Mouse (Mus musculus) midbrain, postnatal 0 days (tissue): Measurements from ENCODE around the gene Plbd2. TPM values are rescaled to one million over a fixed set of nuclear protein-coding genes. Genes with fewer than 3 reads are reported as not detected.
A peak's percentile ranks its signal among the peaks of the same experiment; 100 is the strongest.

Experiments
- ATAC-seq: fragments of 200-750 bp; cut with Nextera tagmentation; 2 replicates; pipeline ENCODE4 v1.8.0; 2017; ENCODE audit warnings: moderate number of reproducible peaks, mild to moderate bottlenecking, moderate TSS enrichment, moderate library complexity; ENCODE audit not compliant: low FRiP score
- DNase-seq: peaks from one replicate; pipeline ENCODE4 v3.0.0-alpha.2; 2015; ENCODE audit warnings: low spot score
- H3K27ac ChIP-seq: fragments of 300-500 bp; sonication (generic); 2 replicates; pipeline ENCODE4 v1.5.1; 2014; ENCODE audit warnings: low read depth, mild to moderate bottlenecking, low read length, mixed read lengths
- H3K27me3 ChIP-seq: fragments of 300-500 bp; sonication (generic); 2 replicates; pipeline ENCODE4 v1.6.1; 2014; ENCODE audit warnings: low read length, control low read depth, mixed read lengths; ENCODE audit not compliant: insufficient read depth
- H3K36me3 ChIP-seq: fragments of 300-500 bp; sonication (generic); 2 replicates; pipeline ENCODE4 v1.6.1; 2014; ENCODE audit warnings: low read length, control low read depth, mixed read lengths; ENCODE audit not compliant: insufficient read depth
- H3K4me1 ChIP-seq: fragments of 300-500 bp; sonication (generic); 2 replicates; pipeline ENCODE4 v1.6.1; 2014; ENCODE audit warnings: mild to moderate bottlenecking, control low read depth, antibody characterized with exemption, low read length, mixed read lengths; ENCODE audit not compliant: insufficient read depth
- H3K4me2 ChIP-seq: fragments of 300-500 bp; sonication (generic); 2 replicates; pipeline ENCODE4 v1.6.1; 2014; ENCODE audit warnings: low read depth, mild to moderate bottlenecking, low read length, mixed read lengths; ENCODE audit not compliant: poor library complexity, severe bottlenecking
- H3K4me3 ChIP-seq: fragments of 300-500 bp; sonication (generic); 2 replicates; pipeline ENCODE4 v1.5.1; 2014; ENCODE audit warnings: low read depth, mild to moderate bottlenecking, low read length, moderate library complexity
- H3K9ac ChIP-seq: fragments of 300-500 bp; sonication (generic); replicated peaks from 2 replicates; pipeline ENCODE4 v1.6.1; 2014; ENCODE audit warnings: mild to moderate bottlenecking, low read length, moderate library complexity, mixed read lengths; ENCODE audit not compliant: poor library complexity, severe bottlenecking
- H3K9me3 ChIP-seq: fragments of 300-500 bp; sonication (generic); 2 replicates; pipeline ENCODE4 v1.6.1; 2016; ENCODE audit warnings: low read length, control low read depth
- CTCF ChIP-seq: IDR thresholded peaks from 2 replicates; pipeline ENCODE4 v1.5.1; 2016; ENCODE audit warnings: antibody characterized with exemption, mild to moderate bottlenecking
- WGBS: fragments of 180-500 bp; shearing (Covaris S2); extraction: QIAGEN DNeasy Blood & Tissue Kit; methylation state at CpG from one replicate; pipeline ENCODE4 v1.1.7; 2014; 5-methylcytosine and 5-hydroxymethylcytosine counted together
- polyA plus RNA-seq: library from polyadenylated mRNA; unstranded; fragments of >200 nt; fragmentation: Nextera tagmentation; extraction: Ambion mirVana; gene quantifications from 2 replicates; pipeline ENCODE4 v1.2.1, GENCODE M21; 2015
- total RNA-seq: library from RNA; depleted of rRNA; stranded (reverse); fragments of >200 nt; gene quantifications from 2 replicates; pipeline ENCODE4 v1.2.3, GENCODE M21; 2014

The Plbd2 gene
- total and polyA plus RNA-seq, 2 experiments from 2014 or later = 26.7 to 49.9 TPM

GRCm38 (mm10) chr5:120524736-120525135 is 21.3 kb upstream of the Plbd2 start:
- no peak overlapping the region for H3K4me2 ChIP-seq
- H3K4me1 ChIP-seq = no peaks in the 10 kb centered on the region
- no peak overlapping the region for H3K4me3 ChIP-seq
- ATAC-seq (no peak), DNase-seq (no peak)
- H3K27ac ChIP-seq = no peak overlapping the region
- TF ChIP-seq CTCF = no peak
- H3K9ac ChIP-seq = no peak overlapping the region
- H3K36me3 ChIP-seq = no peaks in the 10 kb centered on the region
- WGBS = 91% methylated on average over 2 of the region's 2 CpGs
- H3K27me3 ChIP-seq = no peaks in the 10 kb centered on the region
- H3K9me3 ChIP-seq = no peaks in the 10 kb centered on the region

- Histone ChIP-seq H3K27me3 (no peaks in the 10 kb centered on the region), H3K4me1 (no peaks in the 10 kb centered on the region), H3K9ac (no peak overlapping the region), H3K27ac (no peak overlapping the region), H3K4me2 (no peak overlapping the region), H3K36me3 (no peaks in the 10 kb centered on the region), H3K9me3 (no peaks in the 10 kb centered on the region), H3K4me3 (no peak overlapping the region)
- TF ChIP-seq CTCF = peak; percentile 52
- ATAC-seq = no peak
- no peak for DNase-seq
- 86% methylated on average over 3 of the region's 3 CpGs for WGBS
These were observed 19.2 kb upstream of the Plbd2 start for GRCm38 (mm10) chr5:120522649-120523048.

GRCm38 (mm10) chr5:120517552-120517951 is 14.1 kb upstream of the Plbd2 start:
- ATAC-seq = no peak

GRCm38 (mm10) chr5:120516221-120516984 is 13.0 kb upstream of the Plbd2 start:
- WGBS = 64% methylated on average over 15 of the region's 15 CpGs
- Histone ChIP-seq H3K36me3 (no peaks in the 10 kb centered on the region), H3K27me3 (peaks cover 5% of the 10 kb centered on the region; the same call in 1 of the 2 replicates), H3K4me1 (no peaks in the 10 kb centered on the region), H3K4me3 (no peak overlapping the region), H3K9ac (no peak overlapping the region), H3K4me2 (no peak overlapping the region), H3K27ac (no peak overlapping the region), H3K9me3 (no peaks in the 10 kb centered on the region)
- DNase-seq (no peak), ATAC-seq (no peak)
- no peak for TF ChIP-seq CTCF

More at GRCm38 (mm10) chr5:120517552-120517951, 14.1 kb upstream of the Plbd2 start:
- no peaks in the 10 kb centered on the region for H3K27me3 ChIP-seq
- DNase-seq = no peak
- no peaks in the 10 kb centered on the region for H3K9me3 ChIP-seq
- H3K9ac ChIP-seq = no peak overlapping the region
- H3K4me1 ChIP-seq = no peaks in the 10 kb centered on the region
- no peak for TF ChIP-seq CTCF
- 52% methylated on average over 9 of the region's 9 CpGs for WGBS
- H3K36me3 ChIP-seq = no peaks in the 10 kb centered on the region
- no peak overlapping the region for H3K27ac ChIP-seq
- H3K4me3 ChIP-seq = no peak overlapping the region
- no peak overlapping the region for H3K4me2 ChIP-seq

GRCm38 (mm10) chr5:120515451-120515850 is 12.0 kb upstream of the Plbd2 start:
- no peak for DNase-seq
- Histone ChIP-seq H3K4me3 (no peak overlapping the region), H3K36me3 (no peaks in the 10 kb centered on the region), H3K9me3 (no peaks in the 10 kb centered on the region), H3K9ac (no peak overlapping the region), H3K4me2 (no peak overlapping the region), H3K27ac (no peak overlapping the region), H3K27me3 (peaks cover 5% of the 10 kb centered on the region; the same call in 1 of the 2 replicates), H3K4me1 (no peaks in the 10 kb centered on the region)
- WGBS = 71% methylated on average over 7 of the region's 7 CpGs
- peak; percentile 22; the same call in 1 of the 2 replicates for TF ChIP-seq CTCF
- no peak for ATAC-seq

GRCm38 (mm10) chr5:120514754-120515153 is 11.3 kb upstream of the Plbd2 start:
- no peak overlapping the region for H3K4me2 ChIP-seq
- peak; percentile 53 for DNase-seq
- H3K27me3 ChIP-seq = peaks cover 5% of the 10 kb centered on the region; the same call in 1 of the 2 replicates
- 33% methylated on average over 4 of the region's 4 CpGs for WGBS
- no peak for TF ChIP-seq CTCF
- H3K36me3 ChIP-seq = no peaks in the 10 kb centered on the region
- H3K4me3 ChIP-seq = no peak overlapping the region
- H3K4me1 ChIP-seq = no peaks in the 10 kb centered on the region
- H3K27ac ChIP-seq = no peak overlapping the region
- ATAC-seq = no peak
- no peaks in the 10 kb centered on the region for H3K9me3 ChIP-seq
- H3K9ac ChIP-seq = no peak overlapping the region
